Mouse (Mus musculus): ENCODE data around the gene Zbtb6.

- no peak for TF ChIP-seq POLR2A (IDR thresholded peaks at IDR 0.05; ENCODE audit: low read depth, low read length)
- TF ChIP-seq CTCF (IDR thresholded peaks at IDR 0.05; ENCODE audit: extremely low read depth, insufficient read depth, insufficient read length, insufficient replicate concordance) = no peak
Measured at GRCm38 (mm10) chr2:37479559-37479958, 36.6 kb upstream of the Zbtb6 start.

Data from spleen, adult 2 months (tissue).